Mouse (Mus musculus): ENCODE measurements around the gene Usp13. TPM values are rescaled to one million over a fixed set of nuclear protein-coding genes. Genes with fewer than 3 reads are reported as not detected.
A peak's percentile ranks its signal among the peaks of the same experiment; 100 is the strongest.

Usp13 gene
- total RNA-seq, 2 experiments from 2014 or later = 34.7 to 34.9 TPM

DNA sequence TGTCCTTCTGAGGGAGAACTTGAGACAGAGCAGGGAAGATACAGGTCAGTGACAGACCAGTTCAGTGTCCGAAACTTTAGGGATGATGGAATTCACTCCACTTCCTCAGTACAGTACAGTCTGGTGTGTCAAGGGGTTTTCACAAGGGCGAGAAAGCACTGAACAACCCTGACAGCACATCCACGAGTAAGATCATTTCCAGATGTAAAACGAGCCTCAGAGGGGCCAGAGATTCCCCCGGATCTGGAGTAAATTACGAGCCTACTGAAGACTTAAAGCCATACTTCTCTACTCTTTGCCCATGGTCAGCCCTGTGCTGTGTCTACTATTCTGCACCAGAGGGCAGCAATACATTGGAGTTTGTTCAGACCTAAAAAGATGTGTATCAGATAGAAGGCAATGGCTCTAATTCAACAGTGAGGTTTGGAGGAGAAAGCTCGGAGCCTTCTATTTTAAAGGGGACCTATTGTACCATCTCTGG is 92.8 kb downstream of the Usp13 start:
- intact Hi-C loops (cut with DNase I) = no loop called here
- DNase-seq (ENCODE audit: low spot score in 2 of 2) = peak; percentile 41 to 68

DNA sequence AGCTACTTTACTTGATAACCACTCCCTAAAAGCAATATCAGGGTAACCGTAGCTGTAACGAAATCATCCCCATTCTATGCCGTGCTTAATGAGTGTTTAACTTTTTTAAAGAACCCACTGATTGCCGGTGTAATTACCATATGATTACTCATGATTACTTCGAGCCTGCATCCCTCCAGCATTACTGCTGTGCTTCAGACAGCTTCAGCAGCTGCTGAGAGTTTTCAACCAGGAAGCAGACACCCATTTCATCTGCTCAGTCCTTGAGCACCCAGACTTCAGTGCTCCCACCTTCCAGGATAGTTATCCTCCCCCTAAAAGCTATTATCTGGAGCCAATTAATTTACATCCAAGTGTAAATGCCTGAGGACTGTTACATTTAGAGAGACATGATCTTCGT is 106.8 kb downstream of the Usp13 start:
- DNase-seq (ENCODE audit: low spot score in 2 of 2) = peak in 1 of 2 experiments; percentile 27
- intact Hi-C loops (cut with DNase I) = no loop called here

DNA sequence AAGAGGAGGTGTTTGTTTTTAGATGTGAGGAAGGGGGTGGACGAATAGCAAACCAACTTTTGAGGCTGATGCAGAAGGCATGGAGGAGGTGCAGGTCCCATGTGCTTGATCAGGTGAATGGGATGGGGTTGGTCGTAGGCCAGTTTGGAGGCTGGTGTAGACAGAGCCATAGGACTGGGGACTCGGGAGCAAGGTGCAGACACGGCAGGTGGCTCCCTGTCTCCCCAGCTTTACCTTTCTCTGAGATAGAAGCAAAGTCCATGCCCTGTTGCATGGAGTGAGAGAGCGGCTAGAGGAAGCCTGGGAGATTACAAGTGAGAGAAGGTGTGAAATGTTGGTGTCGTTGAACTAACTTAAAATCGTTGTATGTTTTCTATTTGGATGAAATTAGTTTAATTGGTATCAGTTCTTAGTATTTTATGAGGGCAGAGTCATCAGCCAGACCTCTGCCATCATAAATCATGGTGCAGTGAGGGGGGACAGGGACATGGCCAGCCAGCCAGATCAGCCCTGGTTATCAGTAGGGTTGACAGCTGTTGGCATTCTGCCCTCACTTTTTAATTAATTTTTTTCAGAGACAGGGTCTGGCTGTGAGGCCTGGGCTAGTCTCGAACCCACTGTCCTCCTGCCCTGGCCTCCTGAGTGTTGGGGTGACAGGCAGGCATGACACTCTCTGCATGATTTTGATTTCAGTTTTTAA is 122.6 kb downstream of the Usp13 start:
- intact Hi-C loops (cut with DNase I) = no loop called here

DNA sequence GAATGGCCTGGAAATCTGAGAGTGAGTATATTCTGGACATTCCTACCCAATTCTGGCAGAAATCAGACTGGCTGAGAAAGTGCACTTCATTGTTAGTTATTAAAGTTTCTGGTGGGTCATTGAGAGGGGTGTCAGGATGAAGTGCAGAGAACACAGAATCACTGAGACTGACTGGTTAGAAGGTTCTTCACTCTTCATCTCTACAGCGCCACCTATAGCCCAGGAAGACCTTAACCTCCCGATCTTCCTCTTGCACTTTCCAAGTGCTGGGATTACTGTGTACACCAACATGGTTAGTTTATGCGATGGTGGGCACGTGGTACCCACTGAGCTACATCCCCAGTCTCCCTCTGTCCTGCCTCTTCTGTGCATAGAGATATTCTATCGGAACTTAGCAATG is 130.1 kb downstream of the Usp13 start:
- intact Hi-C loops (cut with DNase I) = no loop called here
- DNase-seq (ENCODE audit: low spot score in 2 of 2) = no peak

More for the DNA sequence above, 122.6 kb downstream of the Usp13 start:
- DNase-seq (ENCODE audit: low spot score in 2 of 2) = no peak

DNA sequence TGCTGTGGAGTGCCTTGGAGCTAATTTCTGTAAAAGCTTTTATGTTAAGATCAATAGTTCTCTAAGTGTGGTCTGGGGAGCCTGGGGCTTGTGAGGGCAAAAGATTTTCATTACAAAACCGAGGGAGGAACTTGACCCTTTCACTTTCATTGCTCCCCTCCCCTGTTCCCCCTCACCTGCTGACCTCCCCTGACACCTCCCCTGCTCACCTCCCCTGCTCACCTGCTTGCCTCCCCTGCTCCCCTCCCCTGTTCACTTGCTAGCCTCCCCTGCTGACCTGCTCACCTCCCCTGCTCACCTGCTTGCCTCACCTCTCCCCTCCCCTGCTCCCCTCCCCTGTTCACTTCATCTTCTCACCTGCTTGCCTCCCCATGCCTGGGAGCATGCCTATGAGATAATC is 134.0 kb downstream of the Usp13 start:
- intact Hi-C loops (cut with DNase I) = no loop called here
- no peak for DNase-seq (ENCODE audit: low spot score in 2 of 2)

DNA sequence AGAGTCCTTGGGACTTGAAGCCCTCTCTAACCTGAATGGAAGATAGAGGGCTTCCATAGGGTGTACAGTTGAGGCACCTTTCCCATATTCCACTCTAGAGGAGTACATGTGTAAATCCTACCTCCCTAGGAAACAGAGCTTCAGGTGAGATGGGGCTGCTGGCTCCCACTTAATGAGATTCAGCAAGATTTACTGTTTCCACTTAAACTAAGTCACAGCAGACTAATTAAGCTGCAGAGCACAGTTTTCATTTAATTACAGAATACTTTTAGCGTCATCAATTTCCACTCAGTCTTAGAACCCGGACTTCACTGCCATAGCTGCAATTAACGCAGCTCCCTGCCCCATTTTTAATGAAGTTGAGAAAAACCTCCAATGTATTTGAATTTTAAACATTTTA is 144.1 kb downstream of the Usp13 start:
- intact Hi-C loops (cut with DNase I) = no loop called here
- DNase-seq (ENCODE audit: low spot score in 2 of 2) = no peak

DNA sequence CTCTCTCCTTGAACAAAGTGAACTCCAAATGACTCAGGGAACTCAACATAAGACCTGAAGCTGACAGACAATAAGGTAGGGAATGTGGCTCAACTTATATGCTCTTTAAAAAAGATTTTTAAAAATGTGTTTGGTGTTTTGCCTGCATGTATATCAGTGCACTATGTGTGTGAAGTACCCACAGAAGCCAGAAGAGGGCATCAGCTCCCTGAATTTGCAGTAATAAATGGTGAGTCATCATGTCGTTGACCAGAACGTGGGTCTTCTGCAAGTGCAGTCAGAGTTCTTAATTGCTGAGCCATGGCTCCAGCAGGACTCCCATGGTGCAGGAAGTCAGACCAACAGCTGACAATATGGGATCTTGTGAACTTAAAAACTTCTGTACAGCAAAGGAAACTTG is 148.2 kb downstream of the Usp13 start:
- intact Hi-C loops (cut with DNase I) = no loop called here
- DNase-seq (ENCODE audit: low spot score in 2 of 2) = no peak

DNA sequence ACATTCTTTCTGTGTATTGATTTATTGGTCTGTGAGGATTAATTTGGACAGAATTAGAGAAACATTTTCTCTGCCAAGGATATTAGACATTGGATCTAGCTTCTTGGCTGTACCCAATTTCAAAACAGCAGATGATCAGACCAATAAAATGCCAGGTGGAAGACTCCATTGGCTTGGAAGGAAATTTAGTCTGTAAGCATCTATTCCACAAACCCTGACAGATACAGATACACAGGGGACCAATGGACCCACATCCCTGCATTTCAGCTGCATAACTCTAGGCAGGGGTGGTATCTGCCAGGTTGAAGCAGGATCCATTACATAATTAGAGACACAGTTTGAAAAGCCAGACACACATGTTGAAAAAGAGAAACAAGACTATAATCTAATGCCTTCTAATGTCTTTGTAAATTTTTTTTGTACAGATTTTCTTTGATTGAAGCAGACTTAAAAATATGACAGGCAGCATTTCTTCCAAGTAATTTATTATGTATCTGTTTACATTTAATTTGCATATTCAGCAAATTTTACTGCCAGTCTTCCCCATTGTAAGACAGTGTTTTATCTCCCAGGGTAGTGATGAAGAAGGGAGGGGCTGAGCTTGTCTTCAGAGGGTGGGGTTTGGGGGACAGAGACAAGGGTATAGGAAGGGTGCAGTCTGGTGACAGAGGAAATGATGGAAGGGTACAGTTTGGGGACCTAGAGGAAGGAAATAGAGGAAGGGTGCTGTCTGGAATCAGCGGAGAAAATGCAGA is 151.5 kb downstream of the Usp13 start:
- no peak for DNase-seq (ENCODE audit: low spot score in 2 of 2)

DNA sequence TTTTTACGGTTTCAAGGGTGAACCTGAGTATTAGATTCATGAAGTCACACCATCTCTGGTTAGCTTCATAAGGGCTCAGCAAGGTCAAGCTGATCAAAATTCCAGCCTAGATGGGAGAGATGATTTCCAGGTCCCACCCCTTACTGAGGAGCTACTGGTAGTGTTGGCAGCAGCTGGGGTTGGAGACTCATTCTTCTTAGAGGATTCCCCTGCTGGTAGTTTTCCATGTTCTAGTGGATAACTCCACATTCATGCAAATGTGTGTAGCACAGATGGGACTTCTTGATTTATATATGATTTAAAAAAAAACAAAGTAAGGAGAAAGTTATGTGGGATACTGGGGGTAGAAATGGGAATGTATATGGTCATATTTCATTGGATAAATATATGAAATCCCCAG is 152.9 kb downstream of the Usp13 start:
- peak in 1 of 2 experiments; percentile 52 for DNase-seq (ENCODE audit: low spot score in 2 of 2)
- intact Hi-C loops (cut with DNase I) = no loop called here

More for the DNA sequence above, 151.5 kb downstream of the Usp13 start:
- intact Hi-C loops (cut with DNase I) = no loop called here

DNA sequence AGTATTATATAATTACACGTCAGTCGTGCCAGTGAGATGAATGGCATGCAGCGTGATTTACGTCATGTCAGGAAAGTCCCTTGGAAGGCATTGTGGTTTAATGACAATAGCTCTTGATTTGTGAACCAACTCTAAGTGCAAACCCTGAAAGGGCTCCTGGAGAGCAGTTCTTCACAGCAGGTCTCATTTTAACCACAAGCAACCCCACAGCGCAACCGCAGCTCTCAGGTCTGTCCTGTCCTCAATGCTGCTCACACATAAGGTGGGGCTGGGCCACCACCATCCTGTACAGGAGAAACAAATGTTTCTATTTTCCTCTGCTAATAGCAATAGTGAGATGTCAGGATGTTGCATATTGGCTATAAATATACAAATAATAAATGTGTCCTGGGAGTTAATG is 161.9 kb downstream of the Usp13 start:
- no peak for DNase-seq (ENCODE audit: low spot score in 2 of 2)
- intact Hi-C loops (cut with DNase I) = no loop called here

DNA sequence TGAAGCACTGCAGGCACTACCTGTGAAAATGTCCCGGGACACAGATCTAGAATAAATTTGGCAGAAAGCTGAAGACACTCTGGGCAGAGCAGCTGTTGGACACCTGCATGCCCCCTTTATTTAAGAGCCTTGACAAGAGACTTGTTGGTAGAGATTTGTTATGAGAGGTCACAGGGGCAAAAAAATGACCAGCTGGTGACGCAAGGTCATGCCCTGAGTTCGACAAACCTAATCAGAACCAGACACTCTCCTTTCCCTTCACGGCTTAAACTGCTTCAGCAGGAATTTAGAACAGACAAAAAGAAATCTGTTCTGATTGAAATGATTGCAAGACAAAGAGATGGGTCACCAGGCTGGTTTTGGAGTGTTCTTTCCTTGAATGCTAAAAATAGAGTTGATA is 162.6 kb downstream of the Usp13 start:
- no peak for DNase-seq (ENCODE audit: low spot score in 2 of 2)
- intact Hi-C loops (cut with DNase I) = no loop called here

DNA sequence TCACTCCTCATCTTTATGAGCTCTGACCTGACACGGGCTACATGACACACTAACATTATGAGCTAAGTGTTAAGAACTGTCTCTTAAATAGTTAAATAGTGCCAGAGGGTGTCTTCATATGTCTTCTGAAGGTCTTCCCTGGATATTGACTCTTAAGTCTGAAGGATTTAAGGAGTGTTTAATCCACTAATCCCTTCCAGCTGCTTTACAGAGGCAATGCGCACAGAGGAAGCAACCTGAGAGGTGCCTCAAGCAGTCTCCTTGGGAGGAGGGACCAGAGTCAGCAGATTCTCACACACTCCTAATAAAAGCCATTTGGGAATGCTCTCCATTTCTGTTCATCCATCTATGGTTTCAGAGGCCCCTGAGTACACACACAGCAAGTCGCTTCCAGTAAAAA is 167.8 kb downstream of the Usp13 start:
- no peak for DNase-seq (ENCODE audit: low spot score in 2 of 2)

More for the DNA sequence above, 167.8 kb downstream of the Usp13 start:
- intact Hi-C loops (cut with DNase I) = no loop called here

Other genes starting within 250 kb of the Usp13 start
- 10 to 100 TPM; 44.5 to 47.1 TPM for gene Gnb4, start 201.0 kb upstream of the Usp13 start, total RNA-seq (2021)
- gene Actl6a, start 111.2 kb upstream of the Usp13 start, total RNA-seq (2021) = 10 to 100 TPM; 14.6 to 16.7 TPM
- gene Ndufb5, start 80.6 kb upstream of the Usp13 start, total RNA-seq (2021) = 100 to 1,000 TPM; 212 to 213 TPM
- 10 to 100 TPM; 22.1 to 22.8 TPM for gene Mrpl47, start 79.9 kb upstream of the Usp13 start, total RNA-seq (2021)

All from left cerebral cortex, postnatal 25 days (tissue).